Mouse (Mus musculus) G1E (cell line): Measurements from ENCODE around the gene Riok2.

Source experiments
- CTCF ChIP-seq: IDR thresholded peaks from 2 replicates; pipeline ENCODE4 v1.5.1; 2012; ENCODE audit warnings: low read depth, low read length, inconsistent platforms, mixed read lengths
- GATA1 ChIP-seq: IDR thresholded peaks from 2 replicates; pipeline ENCODE4 v1.6.1; 2012; ENCODE audit warnings: borderline replicate concordance, low read length, inconsistent platforms, mixed read lengths
- GATA2 ChIP-seq: IDR thresholded peaks from 2 replicates; pipeline ENCODE4 v1.6.1; 2012; ENCODE audit warnings: low read depth, low read length, inconsistent platforms, borderline replicate concordance
- POLR2AphosphoS5 ChIP-seq: IDR thresholded peaks from 2 replicates; pipeline ENCODE4 v1.6.1; 2012; ENCODE audit warnings: low read depth, low read length, inconsistent platforms; ENCODE audit not compliant: insufficient replicate concordance
- TAL1 ChIP-seq: conservative IDR thresholded peaks from 2 replicates; pipeline ENCODE4 v1.6.1; 2012; ENCODE audit warnings: low read depth, low read length, inconsistent platforms, mixed read lengths

GRCm38 (mm10) chr17:17384502-17384901 is 10.4 kb downstream of the Riok2 start:
- no peak for TF ChIP-seq CTCF
- TF ChIP-seq TAL1, result peak; percentile 89
- no peak for TF ChIP-seq GATA2
- TF ChIP-seq GATA1, result no peak
- no peak for TF ChIP-seq POLR2AphosphoS5
